Mouse (Mus musculus) layer of hippocampus, postnatal 10 days (tissue): ENCODE results near the gene Srp72. TPM values are rescaled to one million over a fixed set of nuclear protein-coding genes. Genes with fewer than 3 reads are reported as not detected.

Experiments used
- DNase-seq, 2 experiments: peaks; one replicate each; pipeline ENCODE4 v3.0.0; 2021; ENCODE audit warnings: low spot score in 2 of 2
- total RNA-seq, 2 experiments: library from RNA; stranded (reverse); gene quantifications; 2 replicates each; pipeline ENCODE4 v1.2.3; 2021

The Srp72 gene
- total RNA-seq, 2 experiments from 2014 or later, result 117 to 124 TPM

GRCm38 (mm10) chr5:77044362-77044761, 69.9 kb downstream of the Srp72 start:
- no peak for DNase-seq

Other genes starting within 250 kb of the Srp72 start
- 10 to 100 TPM; 21.7 to 24.5 TPM for gene Aasdh, start 69.2 kb upstream of the Srp72 start, total RNA-seq
- 100 to 1,000 TPM; 101 to 102 TPM for gene Paics, start 23.4 kb upstream of the Srp72 start, total RNA-seq
- gene Ppat, start 23.1 kb upstream of the Srp72 start, total RNA-seq, result 10 to 100 TPM; 15.9 to 17.7 TPM
- gene Arl9, start 29.4 kb downstream of the Srp72 start, total RNA-seq, result not detected
- 1 to 10 TPM; 2.4 to 3.2 TPM for gene Thegl, start 41.3 kb downstream of the Srp72 start, total RNA-seq
- gene Hopx, start 140.4 kb downstream of the Srp72 start, total RNA-seq, result 10 to 100 TPM; 76.6 to 77.1 TPM
- gene Spink2, start 236.8 kb downstream of the Srp72 start, total RNA-seq, result not detected